Comparison of ENCODE assay signal across 8 mouse cellular contexts in the genomic region with DNA sequence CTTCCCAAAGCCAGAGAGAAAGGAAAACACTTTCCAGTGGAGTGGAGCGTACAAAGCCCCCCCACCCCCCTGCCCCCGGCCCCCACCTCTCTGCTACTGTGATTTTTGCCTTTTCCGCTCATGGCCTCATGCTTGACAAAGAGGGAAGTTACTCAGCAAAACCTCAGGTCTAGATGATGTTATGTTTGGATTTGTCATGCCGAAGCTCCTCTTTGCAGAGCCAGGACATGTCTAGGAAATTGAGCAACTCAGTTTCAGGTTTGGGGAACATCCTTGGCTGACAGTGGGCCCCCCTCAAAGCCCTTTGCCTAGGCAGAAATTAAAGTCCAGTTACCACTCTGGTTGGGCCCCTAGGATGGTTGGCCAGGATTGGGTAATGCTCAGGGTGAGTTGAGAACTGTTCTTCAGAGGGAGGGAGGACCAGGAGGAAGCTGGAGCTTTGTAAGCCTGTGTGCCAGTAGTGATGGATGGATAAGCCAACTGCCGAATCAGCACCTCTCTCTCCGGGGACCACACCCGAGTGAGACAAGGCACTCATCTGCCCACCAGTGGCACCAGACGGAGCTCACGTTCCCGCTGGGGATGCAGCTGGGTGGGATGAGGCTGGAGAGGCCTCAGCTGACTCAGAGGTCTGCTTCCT. TPM values are rescaled to one million over a fixed set of nuclear protein-coding genes. Genes with fewer than 3 reads are reported as not detected.
DNase-seq lines count a peak whose midpoint lies in the region; ATAC-seq and TF ChIP-seq lines count a peak whose summit lies in the region.

No protein-coding gene starts in this region.

- H3K27ac ChIP-seq in forebrain, embryonic 10.5 days, result peak overlapping the region; percentile 15
- no peak overlapping the region for H3K27ac ChIP-seq in forebrain, embryonic 16.5 days (ENCODE audit: low read length)
- H3K27ac ChIP-seq in heart, embryonic 15.5 days, result peak overlapping the region; percentile 9; the same call in 1 of the 2 replicates
- H3K27ac ChIP-seq in lung, postnatal 0 days (ENCODE audit: low read length), result 0 out of 2 replicates have a peak overlapping the region, but pooled peaks have one; percentile 15

- TF ChIP-seq EP300 in lung, postnatal 0 days (IDR thresholded peaks at IDR 0.05), result no peak

- DNase-seq in forebrain, embryonic 10.5 days (ENCODE audit: extremely low spot score, low spot score), result no peak
- DNase-seq in G1E (ENCODE audit: low spot score), result no peak
- DNase-seq in lung, postnatal 0 days (ENCODE audit: low spot score), result peak; percentile 65
- DNase-seq in spleen, postnatal 10 days (ENCODE audit: low spot score in 2 of 2), result no peak
- DNase-seq in spleen, adult 18-20 months, result no peak
- DNase-seq in gastrocnemius, adult 8-10 months (ENCODE audit: low spot score in 2 of 2), result no peak

- WGBS in forebrain, embryonic 10.5 days, result 86% methylated on average over 10 of the region's 10 CpGs
- WGBS in forebrain, embryonic 16.5 days, result 73% methylated on average over 10 of the region's 10 CpGs
- 48% methylated on average over 10 of the region's 10 CpGs for WGBS in heart, embryonic 15.5 days
- 39% methylated on average over 10 of the region's 10 CpGs for WGBS in lung, postnatal 0 days

- no peaks in the 10 kb centered on the region for H3K27me3 ChIP-seq in forebrain, embryonic 10.5 days (ENCODE audit: poor library complexity, severe bottlenecking)
- H3K27me3 ChIP-seq in forebrain, embryonic 16.5 days (replicated peaks; ENCODE audit: control insufficient read depth, insufficient read depth, low read length), result no peaks in the 10 kb centered on the region
- peaks cover 68% of the 10 kb centered on the region for H3K27me3 ChIP-seq in G1E (ENCODE audit: insufficient read depth, low read length)
- H3K27me3 ChIP-seq in heart, embryonic 15.5 days, result peaks cover 5% of the 10 kb centered on the region; the same call in 1 of the 2 replicates
- H3K27me3 ChIP-seq in lung, postnatal 0 days (replicated peaks; ENCODE audit: insufficient read depth, low read length), result no peaks in the 10 kb centered on the region

- peaks cover 42% of the 10 kb centered on the region for H3K4me1 ChIP-seq in forebrain, embryonic 10.5 days
- peaks cover 9% of the 10 kb centered on the region for H3K4me1 ChIP-seq in forebrain, embryonic 16.5 days (replicated peaks; ENCODE audit: control insufficient read depth, insufficient read depth, low read length)
- H3K4me1 ChIP-seq in G1E (ENCODE audit: insufficient read depth, low read depth, low read length), result peaks cover 52% of the 10 kb centered on the region
- peaks cover 48% of the 10 kb centered on the region for H3K4me1 ChIP-seq in heart, embryonic 15.5 days (replicated peaks)
- no peaks in the 10 kb centered on the region; the same call in none of the 2 replicates for H3K4me1 ChIP-seq in lung, postnatal 0 days (ENCODE audit: insufficient read depth, low read depth, low read length)

- no peak overlapping the region for H3K9ac ChIP-seq in forebrain, embryonic 16.5 days (replicated peaks; ENCODE audit: low read depth, low read length)
- 0 out of 2 replicates have a peak overlapping the region, but pooled peaks have one; percentile 20 for H3K9ac ChIP-seq in heart, embryonic 15.5 days
- H3K9ac ChIP-seq in lung, postnatal 0 days (replicated peaks; ENCODE audit: low read depth), result no peak overlapping the region

- no peak for ATAC-seq in forebrain, embryonic 16.5 days
- ATAC-seq in G1E (ENCODE audit: extremely low read depth, insufficient number of reproducible peaks, low FRiP score, poor library complexity, severe bottlenecking), result no peak
- ATAC-seq in heart, embryonic 15.5 days (replicated peaks; ENCODE audit: insufficient number of reproducible peaks, insufficient read depth, low FRiP score, low read depth), result no peak
- peak; percentile 34 for ATAC-seq in lung, postnatal 0 days

- H3K9me3 ChIP-seq in forebrain, embryonic 10.5 days, result no peaks in the 10 kb centered on the region
- H3K9me3 ChIP-seq in forebrain, embryonic 16.5 days (ENCODE audit: control insufficient read depth, low read length), result no peaks in the 10 kb centered on the region
- no peaks in the 10 kb centered on the region for H3K9me3 ChIP-seq in G1E (replicated peaks)
- H3K9me3 ChIP-seq in heart, embryonic 15.5 days (replicated peaks), result no peaks in the 10 kb centered on the region
- H3K9me3 ChIP-seq in lung, postnatal 0 days (ENCODE audit: low read length), result no peaks in the 10 kb centered on the region

- TF ChIP-seq CTCF in G1E (IDR thresholded peaks at IDR 0.05; ENCODE audit: low read depth, low read length), result no peak
- TF ChIP-seq CTCF in lung, postnatal 0 days (IDR thresholded peaks at IDR 0.05), result peak; percentile 22

- H3K4me2 ChIP-seq in forebrain, embryonic 16.5 days (ENCODE audit: low read length), result no peak overlapping the region
- H3K4me2 ChIP-seq in heart, embryonic 15.5 days, result peak overlapping the region; percentile 55
- H3K4me2 ChIP-seq in lung, postnatal 0 days (replicated peaks; ENCODE audit: low read depth, low read length), result peak overlapping the region; percentile 44

- peak overlapping the region; percentile 16 for H3K4me3 ChIP-seq in forebrain, embryonic 10.5 days
- no peak overlapping the region for H3K4me3 ChIP-seq in forebrain, embryonic 16.5 days (replicated peaks; ENCODE audit: low read length)
- H3K4me3 ChIP-seq in G1E (ENCODE audit: low read depth, low read length), result peak overlapping the region; percentile 7; the same call in 1 of the 2 replicates
- peak overlapping the region; percentile 45 for H3K4me3 ChIP-seq in heart, embryonic 15.5 days
- no peak overlapping the region; the same call in 1 of the 2 replicates for H3K4me3 ChIP-seq in lung, postnatal 0 days (ENCODE audit: low read depth, low read length)

- H3K36me3 ChIP-seq in forebrain, embryonic 10.5 days (replicated peaks), result peaks cover 14% of the 10 kb centered on the region
- H3K36me3 ChIP-seq in forebrain, embryonic 16.5 days (ENCODE audit: control insufficient read depth, insufficient read depth), result peaks cover 11% of the 10 kb centered on the region
- peaks cover 12% of the 10 kb centered on the region for H3K36me3 ChIP-seq in G1E (replicated peaks)
- H3K36me3 ChIP-seq in heart, embryonic 15.5 days, result peaks cover 12% of the 10 kb centered on the region
- H3K36me3 ChIP-seq in lung, postnatal 0 days (ENCODE audit: insufficient read depth, low read length), result 0 out of 2 replicates have a peak, but pooled peaks cover 7% of the 10 kb centered on the region

RNA-seq across cellular contexts. Expression of a gene that starts 2.3 kb away (rescaled TPM):
- 20.7 and 21.6 TPM in 2 replicates for polyA plus RNA-seq in forebrain, embryonic 10.5 days (2016; fragmentation: Nextera tagmentation; extraction: Ambion mirVana)
- polyA plus RNA-seq in forebrain, embryonic 16.5 days (2015; fragmentation: Nextera tagmentation; extraction: Ambion mirVana), result 13.0 and 13.9 TPM in 2 replicates
- total RNA-seq in G1E (2014; fragmentation: Nextera tagmentation) (not detected in 2 replicates), G1E (2017) (0.44 and 0.52 TPM in 2 replicates)
- polyA plus RNA-seq in G1E (2012), result not detected in 2 replicates
- polyA plus RNA-seq in heart, embryonic 15.5 days (2015; fragmentation: Nextera tagmentation; extraction: Ambion mirVana), result 43.7 and 46.8 TPM in 2 replicates
- 32.4 and 34.2 TPM in 2 replicates for polyA plus RNA-seq in lung, postnatal 0 days (2015; fragmentation: Nextera tagmentation; extraction: Ambion mirVana)
- 1 to 10 TPM; 5.0 to 9.9 (median 6.0) TPM for total RNA-seq in gastrocnemius, adult 8-10 months (2022)

RNA-seq across cellular contexts. Expression of a gene that starts 35.3 kb away (rescaled TPM):
- polyA plus RNA-seq in forebrain, embryonic 10.5 days (2016; fragmentation: Nextera tagmentation; extraction: Ambion mirVana), result 558 and 609 TPM in 2 replicates
- 146 and 165 TPM in 2 replicates for polyA plus RNA-seq in forebrain, embryonic 16.5 days (2015; fragmentation: Nextera tagmentation; extraction: Ambion mirVana)
- 213 and 233 TPM in 2 replicates for total RNA-seq in G1E (2014; fragmentation: Nextera tagmentation)
- 136 and 175 TPM in 2 replicates for total RNA-seq in G1E (2017)
- 381 and 572 TPM in 2 replicates for polyA plus RNA-seq in G1E (2012)
- polyA plus RNA-seq in heart, embryonic 15.5 days (2015; fragmentation: Nextera tagmentation; extraction: Ambion mirVana), result 278 and 339 TPM in 2 replicates
- 148 and 162 TPM in 2 replicates for polyA plus RNA-seq in lung, postnatal 0 days (2015; fragmentation: Nextera tagmentation; extraction: Ambion mirVana)
- total RNA-seq in gastrocnemius, adult 8-10 months (2022), result 1 to 10 TPM in 1 of 4 experiments, under 1 TPM in 3; 0.32 to 1.1 (median 0.74) TPM

RNA-seq across cellular contexts. Expression of a gene that starts 37.4 kb away (rescaled TPM):
- polyA plus RNA-seq in forebrain, embryonic 10.5 days (2016; fragmentation: Nextera tagmentation; extraction: Ambion mirVana), result 58.3 and 58.8 TPM in 2 replicates
- 62.7 and 64.1 TPM in 2 replicates for polyA plus RNA-seq in forebrain, embryonic 16.5 days (2015; fragmentation: Nextera tagmentation; extraction: Ambion mirVana)
- total RNA-seq in G1E (2014; fragmentation: Nextera tagmentation), result 32.1 and 36.7 TPM in 2 replicates
- total RNA-seq in G1E (2017), result 167 and 173 TPM in 2 replicates
- 71.4 and 93.4 TPM in 2 replicates for polyA plus RNA-seq in G1E (2012)
- 75.6 and 94.1 TPM in 2 replicates for polyA plus RNA-seq in heart, embryonic 15.5 days (2015; fragmentation: Nextera tagmentation; extraction: Ambion mirVana)
- 109 and 118 TPM in 2 replicates for polyA plus RNA-seq in lung, postnatal 0 days (2015; fragmentation: Nextera tagmentation; extraction: Ambion mirVana)
- total RNA-seq in gastrocnemius, adult 8-10 months (2022), result 10 to 100 TPM; 26.8 to 40.5 (median 34.1) TPM

RNA-seq across cellular contexts. Expression of a gene that starts 42.0 kb away (rescaled TPM):
- 0.67 and 0.84 TPM in 2 replicates for polyA plus RNA-seq in forebrain, embryonic 10.5 days (2016; fragmentation: Nextera tagmentation; extraction: Ambion mirVana)
- polyA plus RNA-seq in forebrain, embryonic 16.5 days (2015; fragmentation: Nextera tagmentation; extraction: Ambion mirVana), result 1.5 and 2.5 TPM in 2 replicates
- 3.3 TPM in 1 of 2 replicates, not detected in the other for total RNA-seq in G1E (2014; fragmentation: Nextera tagmentation)
- 1.1 TPM in 1 of 2 replicates, not detected in the other for total RNA-seq in G1E (2017)
- polyA plus RNA-seq in G1E (2012), result 0.08 TPM in 1 of 2 replicates, not detected in the other
- polyA plus RNA-seq in heart, embryonic 15.5 days (2015; fragmentation: Nextera tagmentation; extraction: Ambion mirVana), result 3,799 and 4,649 TPM in 2 replicates
- 77.2 and 87.2 TPM in 2 replicates for polyA plus RNA-seq in lung, postnatal 0 days (2015; fragmentation: Nextera tagmentation; extraction: Ambion mirVana)
- total RNA-seq in gastrocnemius, adult 8-10 months (2022), result 100 to 1,000 TPM; 451 to 634 (median 529) TPM

RNA-seq across cellular contexts. Expression of a gene that starts 50.6 kb away (rescaled TPM):
- polyA plus RNA-seq in forebrain, embryonic 10.5 days (2016; fragmentation: Nextera tagmentation; extraction: Ambion mirVana), result 401 and 402 TPM in 2 replicates
- 359 and 389 TPM in 2 replicates for polyA plus RNA-seq in forebrain, embryonic 16.5 days (2015; fragmentation: Nextera tagmentation; extraction: Ambion mirVana)
- total RNA-seq in G1E (2014; fragmentation: Nextera tagmentation), result 287 and 312 TPM in 2 replicates
- total RNA-seq in G1E (2017), result 83.8 and 87.1 TPM in 2 replicates
- polyA plus RNA-seq in G1E (2012), result 173 and 201 TPM in 2 replicates
- polyA plus RNA-seq in heart, embryonic 15.5 days (2015; fragmentation: Nextera tagmentation; extraction: Ambion mirVana), result 287 and 381 TPM in 2 replicates
- polyA plus RNA-seq in lung, postnatal 0 days (2015; fragmentation: Nextera tagmentation; extraction: Ambion mirVana), result 196 and 224 TPM in 2 replicates
- 10 to 100 TPM; 49.1 to 60.3 (median 53.8) TPM for total RNA-seq in gastrocnemius, adult 8-10 months (2022)

Comparison
In these comparisons a context has a peak if more than half of its experiments do, and no peak if none do; other contexts are left out.
1. H3K4me3 ChIP-seq: peak in forebrain, embryonic 10.5 days (single experiment), G1E (single experiment) and heart, embryonic 15.5 days (single experiment); none in forebrain, embryonic 16.5 days (single experiment) and lung, postnatal 0 days (single experiment).
2. RNA of a gene that starts 2.3 kb away (polyA plus RNA-seq): 43.7 to 46.8 TPM in heart, embryonic 15.5 days, 32.4 to 34.2 TPM in lung, postnatal 0 days, 20.7 to 21.6 TPM in forebrain, embryonic 10.5 days and 13.0 to 13.9 TPM in forebrain, embryonic 16.5 days; not detected in G1E; every median in the first group is over 10 times any median in the second.